Mouse (Mus musculus) embryonic facial prominence, embryonic 14.5 days (tissue): ENCODE measurements around the gene Daam2. TPM values are rescaled to one million over a fixed set of nuclear protein-coding genes. Genes with fewer than 3 reads are reported as not detected.
"Not testable (repeated sequence)": the region's sequence is repeated elsewhere in the genome, so short reads cannot be mapped to it uniquely, and the experiment has no call there.

Experiments used
- ATAC-seq: fragments of 200-750 bp; cut with Nextera tagmentation; 2 replicates; pipeline ENCODE4 v1.8.0; 2017; ENCODE audit warnings: low read depth, moderate number of reproducible peaks, moderate TSS enrichment
- DNase-seq: peaks from one replicate; pipeline ENCODE4 v3.0.0-alpha.2; 2015; ENCODE audit warnings: low spot score
- H3K27ac ChIP-seq: fragments of 300-500 bp; sonication (generic); replicated peaks from 2 replicates; pipeline ENCODE4 v1.5.1; 2014; ENCODE audit warnings: low read depth, mild to moderate bottlenecking, low read length, moderate library complexity
- H3K27me3 ChIP-seq: fragments of 300-500 bp; sonication (generic); replicated peaks from 2 replicates; pipeline ENCODE4 v1.6.1; 2014; ENCODE audit warnings: low read length; ENCODE audit not compliant: control insufficient read depth, insufficient read depth
- H3K36me3 ChIP-seq: fragments of 300-500 bp; sonication (generic); 2 replicates; pipeline ENCODE4 v1.6.1; 2014; ENCODE audit warnings: low read length, mixed read lengths; ENCODE audit not compliant: control insufficient read depth, insufficient read depth
- H3K4me1 ChIP-seq: fragments of 300-500 bp; sonication (generic); 2 replicates; pipeline ENCODE4 v1.6.1; 2014; ENCODE audit warnings: antibody characterized with exemption, low read length; ENCODE audit not compliant: control insufficient read depth, insufficient read depth
- H3K4me2 ChIP-seq: fragments of 300-500 bp; sonication (generic); 2 replicates; pipeline ENCODE4 v1.6.1; 2014; ENCODE audit warnings: low read depth, mild to moderate bottlenecking, low read length, moderate library complexity, mixed read lengths
- H3K4me3 ChIP-seq: fragments of 300-500 bp; sonication (generic); 2 replicates; pipeline ENCODE4 v1.5.1; 2014; ENCODE audit warnings: low read depth, mild to moderate bottlenecking, low read length
- H3K9ac ChIP-seq: fragments of 300-500 bp; sonication (generic); 2 replicates; pipeline ENCODE4 v1.6.1; 2014; ENCODE audit warnings: low read depth, mild to moderate bottlenecking, low read length, moderate library complexity, mixed read lengths
- H3K9me3 ChIP-seq: fragments of 300-500 bp; sonication (generic); 2 replicates; pipeline ENCODE4 v1.6.1; 2016; ENCODE audit warnings: low read length; ENCODE audit not compliant: control insufficient read depth
- WGBS: fragments of 180-500 bp; shearing (Covaris S2); extraction: QIAGEN DNeasy Blood & Tissue Kit; methylation state at CpG from one replicate; pipeline ENCODE4 v1.1.7; 2014; 5-methylcytosine and 5-hydroxymethylcytosine counted together
- polyA plus RNA-seq: library from polyadenylated mRNA; unstranded; fragments of >200 nt; fragmentation: Nextera tagmentation; extraction: Ambion mirVana; gene quantifications from 2 replicates; pipeline ENCODE4 v1.2.1, GENCODE M21; 2014

The Daam2 gene
- polyA plus RNA-seq, 1 experiment from 2014 or later, result 8.0 TPM

DNA sequence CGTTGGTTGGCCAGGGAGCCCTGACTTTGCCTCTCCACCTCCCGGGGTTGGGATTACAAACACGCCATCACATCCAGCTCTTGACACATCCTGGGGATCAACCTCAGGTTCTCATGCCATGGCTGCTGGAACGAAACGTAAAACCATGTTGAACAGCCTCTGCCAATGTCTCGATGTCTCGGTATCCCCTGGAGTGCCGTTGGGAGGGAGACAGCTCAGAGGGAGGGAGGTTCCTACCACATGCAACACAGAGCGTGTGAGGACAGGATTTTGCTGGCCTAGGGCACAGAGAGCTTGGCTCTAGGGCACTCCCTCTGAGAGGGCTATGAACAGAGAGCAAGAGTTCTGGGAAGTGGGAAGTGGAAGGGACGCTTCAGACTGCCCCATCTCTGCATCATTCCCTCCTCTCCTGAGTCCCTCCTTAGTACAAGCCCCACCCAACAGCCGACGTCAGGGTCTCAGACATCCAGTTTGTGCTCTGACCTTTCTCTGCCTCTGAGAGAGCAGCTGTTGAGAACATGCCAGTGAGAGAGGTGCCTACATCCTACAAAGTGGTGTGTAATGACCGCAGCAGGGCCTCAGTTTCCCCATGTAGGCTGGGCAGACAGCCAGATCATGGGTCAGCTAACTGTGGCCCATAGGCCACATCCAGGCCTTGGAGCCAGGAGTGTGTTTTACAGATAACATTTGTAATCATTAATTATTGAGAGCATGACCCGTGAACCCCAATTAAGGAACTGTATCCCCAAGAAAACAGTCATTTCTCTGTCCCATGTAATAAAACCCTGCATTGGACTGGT lies 123.6 kb downstream of the Daam2 start:
- DNase-seq (no peak), ATAC-seq (no peak)
- H3K27me3 ChIP-seq, result no peaks in the 10 kb centered on the region
- H3K4me1 ChIP-seq, result no peaks in the 10 kb centered on the region
- peaks cover 32% of the 10 kb centered on the region for H3K36me3 ChIP-seq
- no peak overlapping the region for H3K9ac ChIP-seq
- no peak overlapping the region for H3K4me2 ChIP-seq
- H3K4me3 ChIP-seq, result no peak overlapping the region
- H3K9me3 ChIP-seq, result no peaks in the 10 kb centered on the region
- H3K27ac ChIP-seq, result no peak overlapping the region
- 68% methylated on average over 14 of the region's 14 CpGs for WGBS

DNA sequence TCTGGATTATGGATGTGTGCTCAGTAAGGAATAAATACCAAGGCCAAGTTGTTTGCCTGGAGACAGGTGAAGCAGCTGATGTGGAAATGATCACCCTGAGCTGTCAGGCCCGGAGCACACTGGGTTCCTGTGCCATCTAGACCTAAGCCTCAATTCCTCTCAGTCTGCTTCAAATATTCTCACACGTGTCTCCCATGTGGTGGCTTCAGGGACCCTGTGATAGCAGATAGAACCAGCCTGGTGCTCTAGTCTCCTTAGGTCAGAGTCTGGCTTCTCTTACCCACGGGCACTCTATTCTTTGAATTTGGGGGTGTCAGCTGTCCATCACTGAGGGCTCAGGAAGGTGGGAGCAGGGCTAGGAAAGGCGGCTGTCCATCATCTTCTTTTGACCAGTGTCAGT lies 124.4 kb downstream of the Daam2 start:
- Histone ChIP-seq H3K4me2 (no peak overlapping the region), H3K4me3 (no peak overlapping the region), H3K9ac (no peak overlapping the region), H3K27ac (no peak overlapping the region), H3K9me3 (no peaks in the 10 kb centered on the region), H3K27me3 (no peaks in the 10 kb centered on the region), H3K4me1 (no peaks in the 10 kb centered on the region), H3K36me3 (peaks cover 40% of the 10 kb centered on the region)
- ATAC-seq, result no peak
- DNase-seq, result no peak
- WGBS, result 78% methylated on average over 4 of the region's 4 CpGs

DNA sequence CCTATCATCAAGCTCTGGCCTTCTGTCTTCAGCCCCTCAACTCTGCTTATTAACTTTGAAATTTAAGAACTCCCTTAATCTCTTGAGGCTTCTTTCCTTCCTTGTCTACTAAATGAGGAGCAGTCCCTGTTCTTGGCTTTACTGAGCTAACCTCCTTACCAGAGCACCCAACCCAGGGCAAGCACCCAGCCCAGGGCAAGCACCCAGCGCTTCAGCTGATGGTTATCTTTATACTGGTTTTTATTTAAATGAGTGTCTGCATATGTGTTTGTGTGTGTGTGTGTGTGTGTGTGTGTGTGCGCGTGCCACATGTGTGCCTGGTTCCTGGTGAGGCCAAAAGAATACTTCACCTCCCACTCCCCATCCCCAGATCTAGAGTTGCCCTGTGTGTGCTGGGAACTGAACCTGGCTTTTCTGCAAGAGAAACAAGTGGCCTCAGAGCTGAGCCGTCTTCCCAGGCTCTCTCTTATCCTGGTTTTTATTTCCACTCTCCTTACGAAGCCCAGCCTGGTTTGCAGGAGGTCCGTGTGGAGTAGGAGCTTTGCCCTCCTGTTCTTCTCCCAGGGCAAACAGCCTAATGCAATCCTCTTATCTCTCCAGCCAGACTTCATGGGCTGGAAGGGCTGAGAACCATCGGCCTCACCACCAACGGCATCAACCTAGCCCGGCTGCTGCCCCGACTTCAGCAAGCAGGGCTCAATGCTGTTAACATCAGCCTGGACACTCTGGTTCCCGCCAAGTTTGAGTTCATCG lies 125.1 kb downstream of the Daam2 start:
- H3K4me1 ChIP-seq, result no peaks in the 10 kb centered on the region
- no peak overlapping the region for H3K27ac ChIP-seq
- WGBS, result 86% methylated on average over 12 of the region's 12 CpGs
- no peak overlapping the region for H3K4me2 ChIP-seq
- H3K27me3 ChIP-seq, result no peaks in the 10 kb centered on the region
- DNase-seq, result no peak
- H3K9me3 ChIP-seq, result no peaks in the 10 kb centered on the region
- ATAC-seq, result no peak
- no peak overlapping the region for H3K9ac ChIP-seq
- no peak overlapping the region for H3K4me3 ChIP-seq
- H3K36me3 ChIP-seq, result peaks cover 46% of the 10 kb centered on the region

DNA sequence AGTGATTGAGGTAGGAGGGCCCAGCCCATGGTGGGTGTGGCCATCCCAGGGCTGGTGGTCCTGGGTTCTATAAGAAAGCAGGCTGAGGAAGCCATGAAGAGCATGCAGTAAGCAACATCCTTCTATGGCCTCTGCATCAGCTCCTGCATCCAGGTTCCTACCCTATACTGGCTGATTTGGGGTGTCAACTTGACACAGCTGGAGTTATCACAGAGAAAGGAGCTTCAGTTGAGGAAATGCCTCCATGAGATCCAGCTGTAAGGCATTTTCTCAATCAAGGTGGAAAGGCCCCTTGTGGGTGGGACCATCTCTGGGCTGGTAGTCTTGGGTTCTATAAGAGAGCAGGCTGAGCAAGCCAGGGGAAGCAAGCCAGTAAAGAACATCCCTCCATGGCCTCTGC lies 126.8 kb downstream of the Daam2 start:
- H3K9ac ChIP-seq, H3K27ac ChIP-seq, DNase-seq, H3K4me1 ChIP-seq, H3K4me3 ChIP-seq, H3K9me3 ChIP-seq, H3K4me2 ChIP-seq, H3K27me3 ChIP-seq, ATAC-seq: not testable (repeated sequence)
- H3K36me3 ChIP-seq, result peaks cover 56% of the 10 kb centered on the region

DNA sequence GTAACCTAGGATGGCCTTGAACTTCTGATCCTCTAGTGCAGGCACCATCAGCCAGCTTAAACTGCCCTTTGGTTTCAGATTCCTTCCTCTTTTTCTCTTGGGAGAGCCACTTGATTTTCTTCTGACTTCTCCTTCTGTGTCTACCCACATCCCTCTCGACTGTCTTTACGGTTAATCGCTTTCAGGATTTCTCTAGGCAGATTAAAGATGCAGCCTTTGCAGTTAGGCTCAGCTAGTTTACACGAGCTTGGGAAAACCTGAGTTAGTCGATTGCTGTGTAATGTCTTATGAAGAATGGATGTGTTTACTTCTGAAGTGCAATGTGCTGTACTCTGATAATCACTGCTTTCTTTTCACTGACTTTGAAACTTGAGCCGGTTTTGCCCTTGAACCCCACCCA lies 127.5 kb downstream of the Daam2 start:
- no peak for ATAC-seq
- Histone ChIP-seq H3K4me1 (peaks cover 10% of the 10 kb centered on the region; the same call in 1 of the 2 replicates), H3K4me2 (no peak overlapping the region), H3K9me3 (no peaks in the 10 kb centered on the region), H3K9ac (no peak overlapping the region), H3K36me3 (peaks cover 56% of the 10 kb centered on the region), H3K4me3 (no peak overlapping the region), H3K27ac (no peak overlapping the region), H3K27me3 (no peaks in the 10 kb centered on the region)
- DNase-seq, result no peak
- 70% methylated on average over 6 of the region's 6 CpGs for WGBS

DNA sequence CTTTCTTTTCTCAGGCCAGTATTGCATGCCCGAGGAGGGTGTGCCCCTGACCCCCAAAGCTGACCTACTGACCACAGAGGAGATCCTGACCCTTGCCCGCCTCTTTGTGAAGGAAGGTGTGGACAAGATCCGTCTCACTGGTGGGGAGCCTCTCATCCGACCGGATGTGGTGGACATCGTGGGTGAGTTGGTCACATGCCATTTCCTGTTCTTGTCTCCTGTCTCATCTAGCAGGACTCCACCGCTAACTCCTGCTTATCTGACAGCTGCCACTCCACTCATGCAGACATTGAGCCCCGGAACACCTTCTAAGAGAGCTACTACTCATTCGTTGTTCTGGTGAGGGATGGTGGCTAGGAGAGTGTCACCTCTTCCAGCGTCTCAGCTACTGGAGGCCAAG lies 129.1 kb downstream of the Daam2 start:
- no peaks in the 10 kb centered on the region for H3K27me3 ChIP-seq
- no peaks in the 10 kb centered on the region for H3K9me3 ChIP-seq
- no peak overlapping the region for H3K4me2 ChIP-seq
- no peak overlapping the region for H3K27ac ChIP-seq
- ATAC-seq (no peak), DNase-seq (no peak)
- no peak overlapping the region for H3K9ac ChIP-seq
- 93% methylated on average over 10 of the region's 10 CpGs for WGBS
- H3K4me1 ChIP-seq, result peaks cover 14% of the 10 kb centered on the region
- no peak overlapping the region for H3K4me3 ChIP-seq
- H3K36me3 ChIP-seq, result peaks cover 49% of the 10 kb centered on the region

DNA sequence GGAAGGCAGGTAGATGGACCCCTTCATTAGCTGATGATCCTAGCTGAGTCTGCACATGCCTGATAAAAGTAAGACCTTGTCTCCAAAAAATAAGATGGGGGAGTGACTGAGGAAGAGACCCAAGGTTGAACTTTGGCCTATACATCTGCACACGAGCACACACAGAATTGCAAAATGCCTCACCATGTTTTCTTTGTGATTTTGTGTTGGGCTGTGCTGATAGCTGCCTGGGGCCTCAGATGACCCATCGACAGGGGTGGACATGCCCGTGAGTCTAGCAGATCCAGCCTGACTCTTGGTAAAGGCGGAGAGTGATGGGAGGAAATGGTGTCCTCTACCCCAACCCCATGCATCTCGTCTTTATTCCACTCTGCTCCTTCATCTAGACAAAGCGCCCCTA lies 129.9 kb downstream of the Daam2 start:
- 62% methylated on average over 6 of the region's 6 CpGs for WGBS
- Histone ChIP-seq H3K4me1 (peaks cover 22% of the 10 kb centered on the region), H3K4me3 (no peak overlapping the region), H3K9me3 (no peaks in the 10 kb centered on the region), H3K36me3 (peaks cover 43% of the 10 kb centered on the region), H3K4me2 (no peak overlapping the region), H3K27me3 (no peaks in the 10 kb centered on the region), H3K9ac (no peak overlapping the region), H3K27ac (no peak overlapping the region)
- ATAC-seq, result no peak
- DNase-seq, result no peak

DNA sequence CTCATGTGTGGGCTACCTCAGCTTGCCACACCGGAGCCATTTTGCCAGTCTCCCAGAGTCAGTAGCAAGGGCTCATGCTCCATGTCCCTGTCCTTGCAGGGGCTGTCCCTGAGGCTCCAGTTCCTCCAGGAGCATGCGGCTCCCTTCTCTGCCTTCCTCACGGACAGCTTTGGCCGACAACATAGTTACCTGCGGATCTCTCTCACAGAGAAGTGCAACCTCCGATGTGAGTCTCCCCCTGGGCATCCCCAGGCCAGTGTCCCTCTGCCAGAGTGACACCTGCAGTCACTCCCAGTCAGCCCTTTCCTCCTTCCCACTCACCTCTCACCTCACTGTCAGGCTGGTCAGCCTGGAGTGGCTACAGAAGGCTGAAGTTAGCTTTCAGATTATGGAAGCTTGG lies 131.1 kb downstream of the Daam2 start:
- no peak for DNase-seq
- WGBS, result 94% methylated on average over 6 of the region's 6 CpGs
- H3K9me3 ChIP-seq, result no peaks in the 10 kb centered on the region
- no peak overlapping the region for H3K4me3 ChIP-seq
- peaks cover 28% of the 10 kb centered on the region for H3K4me1 ChIP-seq
- no peak overlapping the region for H3K27ac ChIP-seq
- peaks cover 32% of the 10 kb centered on the region for H3K36me3 ChIP-seq
- no peak overlapping the region for H3K9ac ChIP-seq
- no peak overlapping the region for H3K4me2 ChIP-seq
- ATAC-seq, result no peak
- no peaks in the 10 kb centered on the region for H3K27me3 ChIP-seq
